In the genomic region with DNA sequence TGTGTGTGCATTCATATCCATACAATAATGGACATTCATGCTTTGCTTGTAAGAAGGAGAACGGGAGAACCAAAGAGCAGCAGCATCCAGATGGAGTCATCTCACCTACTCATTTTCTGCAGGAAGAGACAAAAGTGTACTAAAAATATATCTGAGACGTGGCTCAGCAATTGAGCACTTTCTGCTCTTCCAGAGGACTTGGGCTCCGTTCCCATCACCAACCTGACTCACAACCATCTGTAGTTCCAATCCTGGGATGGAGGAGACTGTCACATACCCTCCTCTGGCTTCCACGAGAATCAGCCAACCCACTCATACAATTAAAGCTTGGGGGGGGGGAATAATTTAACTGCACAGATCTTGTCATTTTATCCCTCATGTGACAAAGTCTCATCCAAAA, we compare ENCODE assay signal across 20 mouse cellular contexts. TPM values are rescaled to one million over a fixed set of nuclear protein-coding genes. Genes with fewer than 3 reads are reported as not detected.
DNase-seq lines count a peak whose midpoint lies in the region; ATAC-seq lines count a peak whose summit lies in the region.
"Had no signal": no experiment of that assay in that cellular context is flagged by ENCODE, and none has a peak within 500 bp of the region (broad histone marks: within the 10 kb centered on the region; RNA-seq: fewer than 3 reads in every experiment).

No protein-coding gene starts in this region.

- H3K27me3 ChIP-seq in embryonic facial prominence, embryonic 10.5 days (replicated peaks; ENCODE audit: low read depth, poor library complexity, severe bottlenecking) = no peaks in the 10 kb centered on the region
- H3K27me3 ChIP-seq: forebrain, embryonic 13.5 days; neural tube, embryonic 13.5 days had no signal

- DNase-seq in right cerebral cortex, adult 18-20 months = peak; percentile 85
- DNase-seq in right cerebral cortex, postnatal 4 days = no peak
- DNase-seq in layer of hippocampus, adult 8-10 months (ENCODE audit: low spot score in 2 of 2) = peak; percentile 65 to 69
- DNase-seq in left cerebral cortex, postnatal 36 days (ENCODE audit: low spot score in 2 of 2) = peak; percentile 66 to 83
- DNase-seq in embryonic facial prominence, embryonic 10.5 days (ENCODE audit: low spot score) = no peak
- no peak for DNase-seq in ovary, postnatal 14 days (ENCODE audit: low spot score)
- DNase-seq: adrenal gland, adult 8-10 months; cerebellum, adult 2 months; gastrocnemius, postnatal 10 days; heart, postnatal 10 days; kidney, adult 8-10 months; kidney, postnatal 4 days had no signal

- no peak overlapping the region for H3K4me3 ChIP-seq in embryonic facial prominence, embryonic 10.5 days
- H3K4me3 ChIP-seq: forebrain, embryonic 13.5 days; megakaryocyte, embryonic 14.5 days; neural tube, embryonic 13.5 days had no signal

- 81% methylated on average over 4 of the region's 4 CpGs for WGBS in embryonic facial prominence, embryonic 10.5 days

- ATAC-seq in cerebellum, adult (ENCODE audit: insufficient number of reproducible peaks, low FRiP score, low TSS enrichment) = no peak
- ATAC-seq: CD4-positive, CD25-positive, alpha-beta regulatory T cell, adult 4 months; forebrain, embryonic 13.5 days; hindbrain, embryonic 16.5 days had no signal

- H3K4me1 ChIP-seq in embryonic facial prominence, embryonic 10.5 days = peaks cover 2% of the 10 kb centered on the region; the same call in 1 of the 2 replicates
- H3K4me1 ChIP-seq: forebrain, embryonic 13.5 days; neural tube, embryonic 13.5 days had no signal

- peaks cover 5% of the 10 kb centered on the region; the same call in 1 of the 2 replicates for H3K36me3 ChIP-seq in embryonic facial prominence, embryonic 10.5 days (replicated peaks)
- H3K36me3 ChIP-seq: neural tube, embryonic 13.5 days had no signal

- H3K27ac ChIP-seq in embryonic facial prominence, embryonic 10.5 days (replicated peaks) = no peak overlapping the region
- H3K27ac ChIP-seq: forebrain, embryonic 13.5 days; neural tube, embryonic 13.5 days had no signal

- no peaks in the 10 kb centered on the region for H3K9me3 ChIP-seq in embryonic facial prominence, embryonic 10.5 days
- H3K9me3 ChIP-seq: forebrain, embryonic 13.5 days; neural tube, embryonic 13.5 days had no signal

- intact Hi-C loops in left cerebral cortex, postnatal 36 days (cut with DNase I) = no loop called here

RNA-seq across cellular contexts. Expression of a gene that starts 23.8 kb away (rescaled TPM):
- under 1 TPM; 0.19 to 0.37 (median 0.32) TPM for total RNA-seq in layer of hippocampus, adult 8-10 months (2022)
- total RNA-seq in left cerebral cortex, postnatal 36 days (2021) = under 1 TPM; 0.14 to 0.17 TPM
- 0.09 and 0.20 TPM in 2 replicates for polyA plus RNA-seq in embryonic facial prominence, embryonic 10.5 days (2016; fragmentation: Nextera tagmentation; extraction: Ambion mirVana)
- total RNA-seq: MEL had no signal
- polyA plus RNA-seq: CD4-positive, CD25-positive, alpha-beta regulatory T cell, adult 4 months; forebrain, embryonic 13.5 days; liver, embryonic 16.5 days; neural tube, embryonic 13.5 days had no signal

RNA-seq across cellular contexts. Expression of a gene that starts 26.7 kb away (rescaled TPM):
- 10 to 100 TPM in 2 of 4 experiments, 1 to 10 TPM in 2; 9.0 to 10.6 (median 9.7) TPM for total RNA-seq in layer of hippocampus, adult 8-10 months (2022)
- total RNA-seq in left cerebral cortex, postnatal 36 days (2021) = 1 to 10 TPM; 3.7 to 6.7 TPM
- 6.8 and 8.1 TPM in 2 replicates for polyA plus RNA-seq in embryonic facial prominence, embryonic 10.5 days (2016; fragmentation: Nextera tagmentation; extraction: Ambion mirVana)
- total RNA-seq: MEL had no signal
- polyA plus RNA-seq: CD4-positive, CD25-positive, alpha-beta regulatory T cell, adult 4 months had no signal

Comparison
In these comparisons a context has a peak if more than half of its experiments do, and no peak if none do; other contexts are left out.
1. DNase-seq: peak in right cerebral cortex, adult 18-20 months (single experiment), layer of hippocampus, adult 8-10 months (2 of 2) and left cerebral cortex, postnatal 36 days (2 of 2); none in right cerebral cortex, postnatal 4 days (single experiment), embryonic facial prominence, embryonic 10.5 days (single experiment) and ovary, postnatal 14 days (single experiment).